Mouse (Mus musculus) liver, embryonic 13.5 days (tissue): Measurements from ENCODE around the gene Lingo3. TPM values are rescaled to one million over a fixed set of nuclear protein-coding genes. Genes with fewer than 3 reads are reported as not detected.
A peak's percentile ranks its signal among the peaks of the same experiment; 100 is the strongest.
"Not testable (repeated sequence)": the region's sequence is repeated elsewhere in the genome, so short reads cannot be mapped to it uniquely, and the experiment has no call there.

ENCODE experiments used
- ATAC-seq: fragments of 200-750 bp; cut with Nextera tagmentation; 2 replicates; pipeline ENCODE4 v1.8.0; 2017; ENCODE audit warnings: low read depth, mild to moderate bottlenecking, moderate number of reproducible peaks, moderate library complexity
- DNase-seq: peaks from one replicate; pipeline ENCODE4 v3.0.0; 2022
- H3K27ac ChIP-seq: fragments of 300-500 bp; sonication (generic); 2 replicates; pipeline ENCODE4 v1.5.1; 2015; ENCODE audit warnings: moderate library complexity, mild to moderate bottlenecking, inconsistent platforms
- H3K27me3 ChIP-seq: fragments of 300-500 bp; sonication (generic); 2 replicates; pipeline ENCODE4 v1.6.1; 2015; ENCODE audit warnings: mild to moderate bottlenecking, inconsistent platforms
- H3K36me3 ChIP-seq: fragments of 300-500 bp; sonication (generic); 2 replicates; pipeline ENCODE4 v1.6.1; 2015; ENCODE audit warnings: mild to moderate bottlenecking, inconsistent platforms
- H3K4me1 ChIP-seq: fragments of 300-500 bp; sonication (generic); replicated peaks from 2 replicates; pipeline ENCODE4 v1.6.1; 2015; ENCODE audit warnings: inconsistent platforms
- H3K4me2 ChIP-seq: fragments of 300-500 bp; sonication (generic); 2 replicates; pipeline ENCODE4 v1.6.1; 2015; ENCODE audit warnings: inconsistent platforms, mild to moderate bottlenecking, moderate library complexity
- H3K4me3 ChIP-seq: fragments of 300-500 bp; sonication (generic); replicated peaks from 2 replicates; pipeline ENCODE4 v1.5.1; 2015; ENCODE audit warnings: mild to moderate bottlenecking, inconsistent platforms
- H3K9ac ChIP-seq: fragments of 300-500 bp; sonication (generic); 2 replicates; pipeline ENCODE4 v1.6.1; 2015; ENCODE audit warnings: mild to moderate bottlenecking, inconsistent platforms
- H3K9me3 ChIP-seq: fragments of 300-500 bp; sonication (generic); replicated peaks from 2 replicates; pipeline ENCODE4 v1.6.1; 2016; ENCODE audit warnings: inconsistent platforms
- WGBS: fragments of 180-500 bp; shearing (Covaris S2); methylation state at CpG from one replicate; pipeline ENCODE4 v1.1.7; 2015; ENCODE audit not compliant: insufficient replicate concordance; 5-methylcytosine and 5-hydroxymethylcytosine counted together
- polyA plus RNA-seq: library from polyadenylated mRNA; unstranded; fragments of >200 nt; fragmentation: Nextera tagmentation; extraction: Ambion mirVana; gene quantifications from 2 replicates; pipeline ENCODE4 v1.2.1, GENCODE M21; 2015

Lingo3 gene
- polyA plus RNA-seq, 1 experiment from 2014 or later: not detected

GRCm38 (mm10) chr10:80821991-80822390 is 21.8 kb downstream of the Lingo3 start:
- Histone ChIP-seq H3K27ac (peak overlapping the region; percentile 85), H3K4me1 (peaks cover 67% of the 10 kb centered on the region), H3K9ac (peak overlapping the region; percentile 40), H3K4me2 (peak overlapping the region; percentile 2; the same call in 1 of the 2 replicates), H3K36me3 (no peaks in the 10 kb centered on the region), H3K9me3 (no peaks in the 10 kb centered on the region), H3K4me3 (no peak overlapping the region), H3K27me3 (no peaks in the 10 kb centered on the region)
- peak; percentile 42 for DNase-seq
- 46% methylated on average over 2 of the region's 2 CpGs for WGBS
- ATAC-seq: no peak

DNA sequence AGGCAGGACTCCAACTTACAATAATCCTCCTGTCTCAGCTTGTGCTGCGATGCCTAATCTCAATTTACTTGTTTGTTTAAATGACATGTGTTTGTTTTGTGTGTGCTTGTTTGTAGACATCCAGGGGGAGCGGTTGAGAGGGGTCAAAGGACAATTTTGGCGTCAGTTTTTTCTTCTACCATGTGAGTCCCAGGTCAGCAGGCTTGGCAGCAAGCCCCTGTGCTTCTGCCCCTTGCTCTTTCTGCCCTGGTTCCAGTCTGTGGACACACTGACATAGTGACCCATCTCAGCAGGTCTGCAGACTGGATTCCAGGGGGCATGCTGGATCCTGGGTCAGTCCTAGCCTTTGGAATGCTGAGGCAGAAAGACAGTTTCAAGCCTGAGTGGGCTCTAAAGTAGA is 24.4 kb downstream of the Lingo3 start:
- Histone ChIP-seq H3K36me3 (no peaks in the 10 kb centered on the region), H3K9ac (peak overlapping the region; percentile 54), H3K4me1 (peaks cover 54% of the 10 kb centered on the region), H3K4me2 (peak overlapping the region; percentile 36), H3K9me3 (no peaks in the 10 kb centered on the region), H3K4me3 (no peak overlapping the region), H3K27me3 (no peaks in the 10 kb centered on the region), H3K27ac (peak overlapping the region; percentile 94)
- WGBS: 52% methylated on average over 3 of the region's 3 CpGs
- no peak for ATAC-seq
- no peak for DNase-seq

- ATAC-seq (peak; percentile 99), DNase-seq (peak; percentile 85)
- H3K4me2 ChIP-seq: peak overlapping the region; percentile 36
- no peak overlapping the region; the same call in 1 of the 2 replicates for H3K4me3 ChIP-seq
- peak overlapping the region; percentile 54 for H3K9ac ChIP-seq
- H3K9me3 ChIP-seq: no peaks in the 10 kb centered on the region
- WGBS: 36% methylated on average over 6 of the region's 6 CpGs
- H3K36me3 ChIP-seq: no peaks in the 10 kb centered on the region
- peak overlapping the region; percentile 94 for H3K27ac ChIP-seq
- H3K4me1 ChIP-seq: peaks cover 48% of the 10 kb centered on the region
- no peaks in the 10 kb centered on the region for H3K27me3 ChIP-seq
Observed at GRCm38 (mm10) chr10:80818599-80819281, 25.1 kb downstream of the Lingo3 start.

DNA sequence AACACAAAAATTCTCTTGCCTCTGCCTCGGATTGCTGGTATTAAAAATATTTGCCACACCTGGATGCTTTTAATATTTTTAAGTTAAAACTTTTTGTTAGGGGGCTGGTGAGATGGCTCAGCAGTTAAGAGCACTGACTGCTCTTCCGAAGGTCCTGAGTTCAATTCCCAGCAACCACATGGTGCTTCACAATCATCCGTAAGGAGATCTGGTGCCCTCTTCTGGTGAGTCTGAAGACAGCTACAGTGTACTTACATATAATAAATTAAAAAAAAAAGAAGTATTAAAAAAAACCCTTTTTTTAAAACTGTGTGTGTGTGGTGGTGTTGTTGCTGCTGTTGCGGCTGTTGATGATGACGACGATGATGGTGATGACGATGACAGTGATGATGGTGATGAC is 25.9 kb downstream of the Lingo3 start:
- not testable (repeated sequence) for H3K9me3 ChIP-seq, H3K27me3 ChIP-seq, ATAC-seq, H3K4me3 ChIP-seq, DNase-seq, H3K36me3 ChIP-seq
- peak overlapping the region; percentile 54; the same call in 1 of the 2 replicates for H3K9ac ChIP-seq
- 81% methylated on average over 7 of the region's 7 CpGs for WGBS
- H3K4me2 ChIP-seq: peak overlapping the region; percentile 36; the same call in 1 of the 2 replicates
- peaks cover 40% of the 10 kb centered on the region for H3K4me1 ChIP-seq
- H3K27ac ChIP-seq: peak overlapping the region; percentile 94

GRCm38 (mm10) chr10:80817164-80817563 is 26.7 kb downstream of the Lingo3 start:
- Histone ChIP-seq H3K36me3 (no peaks in the 10 kb centered on the region), H3K4me3 (no peak overlapping the region), H3K4me2 (no peak overlapping the region), H3K4me1 (peaks cover 33% of the 10 kb centered on the region), H3K27ac (peak overlapping the region; percentile 3; the same call in 1 of the 2 replicates), H3K27me3 (peaks cover 12% of the 10 kb centered on the region), H3K9me3 (no peaks in the 10 kb centered on the region), H3K9ac (no peak overlapping the region)
- no peak for ATAC-seq
- 69% methylated on average over 2 of the region's 2 CpGs for WGBS
- DNase-seq: no peak

DNA sequence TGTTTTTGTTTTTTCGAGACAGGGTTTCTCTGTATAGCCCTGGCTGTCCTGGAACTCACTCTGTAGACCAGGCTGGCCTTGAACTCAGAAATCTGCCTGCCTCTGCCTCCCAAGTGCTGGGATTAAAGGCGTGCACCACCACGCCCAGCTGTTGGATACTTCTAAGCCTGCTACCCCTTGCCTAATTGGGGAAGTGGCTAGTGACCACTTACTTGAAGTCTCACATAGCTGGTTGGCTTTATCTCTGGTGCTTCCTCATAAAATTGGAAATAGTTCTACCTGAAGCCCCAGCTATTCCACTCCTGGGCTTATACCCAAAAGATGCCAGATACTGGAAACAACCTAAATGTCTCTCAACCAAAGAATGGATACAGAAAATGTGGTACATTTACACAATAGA is 27.5 kb downstream of the Lingo3 start:
- H3K9ac ChIP-seq, H3K27ac ChIP-seq, H3K36me3 ChIP-seq, H3K9me3 ChIP-seq, ATAC-seq, H3K4me2 ChIP-seq, DNase-seq, H3K4me3 ChIP-seq: not testable (repeated sequence)
- WGBS: 49% methylated on average over 3 of the region's 3 CpGs
- Histone ChIP-seq H3K4me1 (peaks cover 31% of the 10 kb centered on the region), H3K27me3 (peaks cover 21% of the 10 kb centered on the region)

DNA sequence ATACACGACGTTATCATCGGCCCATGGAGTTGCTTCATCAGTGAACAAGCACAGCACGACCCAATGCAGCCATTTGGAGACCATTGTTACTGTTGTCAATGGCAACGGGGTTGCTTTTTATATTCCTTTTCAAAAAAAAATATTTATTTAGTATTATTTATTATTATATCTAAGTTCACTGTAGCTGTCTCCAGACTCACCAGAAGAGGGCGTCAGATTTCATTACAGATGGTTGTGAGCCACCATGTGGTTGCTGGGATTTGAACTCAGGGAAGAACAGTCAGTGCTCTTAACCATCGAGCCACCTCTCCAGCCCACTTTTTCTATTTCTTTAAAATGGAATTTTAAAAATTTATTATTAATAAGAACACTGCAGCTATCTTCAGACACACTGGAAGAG is 29.0 kb downstream of the Lingo3 start:
- Histone ChIP-seq H3K36me3 (no peaks in the 10 kb centered on the region), H3K4me1 (peaks cover 29% of the 10 kb centered on the region), H3K27me3 (peaks cover 36% of the 10 kb centered on the region), H3K4me2 (no peak overlapping the region), H3K9me3 (no peaks in the 10 kb centered on the region), H3K9ac (no peak overlapping the region), H3K4me3 (no peak overlapping the region), H3K27ac (no peak overlapping the region)
- ATAC-seq (no peak), DNase-seq (no peak)
- 57% methylated on average over 7 of the region's 7 CpGs for WGBS

- Histone ChIP-seq H3K36me3 (no peaks in the 10 kb centered on the region), H3K4me3 (no peak within 1 kb of the TSS), H3K9ac (no peak within 1 kb of the TSS), H3K27me3 (peaks cover 50% of the 10 kb centered on the region), H3K27ac (no peak within 1 kb of the TSS), H3K4me1 (peaks cover 26% of the 10 kb centered on the region), H3K9me3 (no peaks in the 10 kb centered on the region), H3K4me2 (no peak within 1 kb of the TSS)
- DNase-seq: no peak
- 63% methylated on average over 4 of the region's 4 CpGs for WGBS
- ATAC-seq: no peak
Observed at GRCm38 (mm10) chr10:80813366-80813765, 30.5 kb downstream of the Lingo3 start, which contains the start of gene Jsrp1. TSS of gene Jsrp1 (minus strand) at chr10:80813498.

- Histone ChIP-seq H3K4me1 (peaks cover 27% of the 10 kb centered on the region), H3K4me3 (no peak overlapping the region), H3K4me2 (no peak overlapping the region), H3K9ac (no peak overlapping the region), H3K9me3 (no peaks in the 10 kb centered on the region), H3K27ac (no peak overlapping the region), H3K27me3 (peaks cover 59% of the 10 kb centered on the region), H3K36me3 (no peaks in the 10 kb centered on the region)
- no peak for ATAC-seq
- WGBS: 54% methylated on average over 5 of the region's 5 CpGs
- no peak for DNase-seq
Observed at GRCm38 (mm10) chr10:80812391-80813041, 31.3 kb downstream of the Lingo3 start.

DNA sequence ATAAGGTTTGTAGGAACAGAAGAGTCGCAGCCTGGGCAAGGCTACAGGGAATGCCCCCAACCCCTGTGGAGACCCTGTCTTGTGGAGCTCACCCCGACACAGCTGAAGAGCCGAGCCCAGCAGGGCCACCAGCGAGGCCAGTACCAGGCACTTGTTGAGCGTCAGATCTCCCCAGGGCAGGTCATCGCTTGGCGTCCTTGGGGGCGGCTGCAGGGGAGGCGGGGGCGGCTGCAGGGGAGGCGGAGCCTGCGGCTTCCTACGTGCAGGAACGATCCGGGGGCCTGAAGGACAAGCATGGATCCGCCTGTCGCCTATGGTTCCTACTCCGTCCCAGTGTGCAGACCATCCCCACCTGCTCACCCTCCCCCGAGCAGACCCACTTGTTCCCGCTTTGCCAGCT is 33.8 kb downstream of the Lingo3 start:
- ATAC-seq: no peak
- Histone ChIP-seq H3K27me3 (peaks cover 73% of the 10 kb centered on the region), H3K9ac (peak overlapping the region; percentile 28; the same call in 1 of the 2 replicates), H3K4me3 (no peak overlapping the region), H3K4me2 (peak overlapping the region; percentile 36), H3K4me1 (peaks cover 51% of the 10 kb centered on the region), H3K36me3 (peaks cover 6% of the 10 kb centered on the region), H3K27ac (no peak overlapping the region), H3K9me3 (no peaks in the 10 kb centered on the region)
- WGBS: 6% methylated on average over 20 of the region's 20 CpGs
- no peak for DNase-seq

DNA sequence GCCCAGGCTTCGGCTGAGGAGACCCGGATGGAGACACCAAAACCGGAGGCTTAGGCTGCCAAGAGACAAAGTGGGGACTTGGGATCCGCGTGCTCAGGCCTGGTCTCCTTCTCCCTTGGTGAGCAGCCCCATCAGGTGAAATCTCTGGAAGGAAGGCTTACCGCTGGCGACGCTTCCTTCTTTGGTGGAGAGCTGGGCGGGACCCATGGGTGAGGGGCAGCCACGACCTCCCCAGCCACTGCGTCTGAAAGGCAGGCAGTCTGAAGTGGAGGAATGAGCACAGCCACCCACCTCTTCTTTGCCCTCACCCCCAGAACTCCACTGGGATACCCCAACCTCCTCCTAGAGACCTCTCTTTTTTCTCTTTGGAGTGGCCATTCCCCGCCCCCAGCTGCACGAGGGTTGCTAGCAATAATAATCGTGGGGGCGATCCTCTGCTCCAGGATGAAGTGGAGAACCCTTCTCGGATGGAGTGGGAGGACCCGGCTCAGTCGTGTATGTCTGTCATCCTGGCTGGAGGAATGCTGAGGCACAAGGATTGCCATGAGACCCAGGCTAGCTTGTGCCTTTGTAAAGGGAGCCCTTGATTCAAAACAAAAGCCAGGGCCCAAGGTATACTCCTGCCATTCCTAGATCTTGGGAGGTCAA is 34.7 kb downstream of the Lingo3 start:
- ATAC-seq (no peak), DNase-seq (no peak)
- peak overlapping the region; percentile 82 for H3K4me2 ChIP-seq
- WGBS: 8% methylated on average over 18 of the region's 18 CpGs
- H3K4me1 ChIP-seq: peaks cover 59% of the 10 kb centered on the region
- no peak overlapping the region for H3K27ac ChIP-seq
- no peak overlapping the region for H3K9ac ChIP-seq
- peaks cover 73% of the 10 kb centered on the region for H3K27me3 ChIP-seq
- peak overlapping the region; percentile 16 for H3K4me3 ChIP-seq
- peaks cover 15% of the 10 kb centered on the region for H3K36me3 ChIP-seq
- no peaks in the 10 kb centered on the region for H3K9me3 ChIP-seq
